Mouse (Mus musculus) right cerebral cortex, postnatal 10 days (tissue): Measurements from ENCODE around the gene Bend7.

Source experiments
- DNase-seq, 2 experiments: peaks; one replicate each; pipeline ENCODE4 v3.0.0; 2021; ENCODE audit warnings: low spot score in 2 of 2

Bend7 gene

DNA sequence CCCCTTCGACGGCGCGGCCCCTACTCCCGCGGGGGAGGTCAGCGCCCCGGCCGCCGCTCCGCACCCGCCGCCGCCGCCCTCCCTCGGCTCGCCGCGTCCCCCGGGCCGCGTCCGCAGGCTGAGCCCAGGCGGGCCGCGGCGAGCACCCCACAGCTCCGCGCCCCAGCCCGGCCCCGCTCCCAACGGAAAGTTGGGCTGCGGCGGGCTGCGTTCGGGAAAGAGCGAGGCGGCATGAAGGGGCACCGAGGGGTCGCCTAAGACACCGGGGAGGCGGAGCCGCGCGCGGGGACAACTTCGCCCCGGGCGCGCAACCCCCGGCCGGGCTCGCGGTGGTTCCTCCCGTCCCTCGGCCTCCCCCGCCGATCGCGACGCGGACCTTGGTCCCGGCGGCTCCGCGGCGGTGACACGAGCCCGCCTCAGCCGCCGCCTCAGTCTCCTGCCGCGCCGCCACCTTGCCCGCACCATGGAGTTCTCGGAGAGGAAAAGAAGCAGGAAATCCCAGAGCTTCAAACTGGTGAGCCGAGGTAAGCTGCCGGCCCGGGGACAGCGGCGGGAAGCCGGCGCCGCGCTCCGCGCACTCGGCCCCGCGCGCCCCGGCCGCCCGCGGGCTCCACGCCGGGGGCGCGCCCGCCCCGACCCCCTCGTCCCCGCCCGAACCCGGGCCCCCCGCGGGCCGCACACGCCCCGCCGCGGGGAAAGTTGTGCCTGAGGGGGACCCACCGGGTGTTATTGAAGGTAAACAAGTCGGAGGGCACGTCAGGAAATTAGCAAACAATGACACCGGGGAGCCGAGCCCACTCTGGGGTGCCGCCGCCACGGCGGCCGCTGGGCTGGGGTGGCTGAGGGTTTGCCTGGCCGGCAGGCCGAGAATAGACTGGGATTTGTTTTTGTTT, at the start of gene Bend7:
Gene Bend7, plus strand, starts transcription at position 63 of the 893 bp plus-strand sequence.
- DNase-seq, result peak in 1 of 2 experiments; percentile 28

DNA sequence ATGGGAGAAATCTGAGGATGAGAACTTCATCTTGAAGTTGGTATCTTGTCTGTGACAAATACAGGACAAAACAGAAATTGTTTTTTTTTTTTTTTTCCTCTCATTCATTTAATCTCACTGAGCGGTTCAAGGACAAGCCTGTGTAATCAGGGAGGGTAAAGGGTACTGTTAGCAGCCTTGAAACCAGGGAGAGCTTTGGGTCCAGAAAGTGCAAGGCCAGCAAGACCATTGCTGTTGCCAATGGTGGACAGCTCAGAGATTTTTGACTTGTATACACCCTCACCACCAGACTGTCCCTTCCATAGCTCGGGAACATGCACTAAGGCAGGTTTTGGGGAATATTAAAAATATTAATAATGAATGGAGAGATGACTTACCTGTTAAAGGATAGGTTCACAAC, 49.0 kb upstream of the Bend7 start:
- DNase-seq, result no peak

DNA sequence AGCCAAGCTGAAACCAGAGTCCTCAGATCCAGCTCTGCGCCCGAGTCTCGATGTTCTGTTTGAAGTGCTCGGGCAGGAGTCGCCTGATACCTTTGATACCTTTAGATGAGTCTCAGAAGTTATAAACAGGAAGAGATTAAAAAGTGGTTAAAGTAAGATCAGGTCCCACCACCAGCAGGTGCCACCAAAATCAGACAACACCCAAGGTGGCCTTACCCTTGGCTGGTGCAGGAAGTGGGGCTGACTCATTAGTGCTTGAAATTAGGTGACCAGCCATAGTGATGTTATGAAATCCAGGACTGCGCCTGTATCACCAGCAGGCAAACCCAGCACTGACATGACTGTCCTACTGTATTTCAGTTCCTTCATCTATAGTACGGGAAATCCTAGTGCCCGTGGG, 47.9 kb upstream of the Bend7 start:
- DNase-seq, result no peak

DNA sequence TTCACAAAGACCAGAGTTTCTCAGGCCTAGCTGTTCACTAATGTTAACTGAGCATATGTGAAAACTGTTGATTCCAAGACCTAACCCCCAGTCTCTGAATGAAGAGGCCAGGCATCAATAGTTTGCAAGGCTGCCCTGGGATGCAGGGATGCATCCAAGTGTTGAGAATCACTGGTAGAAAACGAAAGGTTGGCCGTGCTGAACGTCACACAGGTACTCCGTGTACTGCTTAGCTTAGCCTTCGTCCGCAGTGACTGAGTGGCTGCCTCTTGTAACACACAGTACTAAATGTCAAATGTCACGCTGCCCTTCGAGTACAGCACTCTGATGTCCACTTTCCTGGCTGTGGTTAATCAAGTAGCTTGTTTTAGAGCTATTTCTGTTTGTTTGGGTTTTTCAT, 46.0 kb upstream of the Bend7 start:
- DNase-seq, result no peak

DNA sequence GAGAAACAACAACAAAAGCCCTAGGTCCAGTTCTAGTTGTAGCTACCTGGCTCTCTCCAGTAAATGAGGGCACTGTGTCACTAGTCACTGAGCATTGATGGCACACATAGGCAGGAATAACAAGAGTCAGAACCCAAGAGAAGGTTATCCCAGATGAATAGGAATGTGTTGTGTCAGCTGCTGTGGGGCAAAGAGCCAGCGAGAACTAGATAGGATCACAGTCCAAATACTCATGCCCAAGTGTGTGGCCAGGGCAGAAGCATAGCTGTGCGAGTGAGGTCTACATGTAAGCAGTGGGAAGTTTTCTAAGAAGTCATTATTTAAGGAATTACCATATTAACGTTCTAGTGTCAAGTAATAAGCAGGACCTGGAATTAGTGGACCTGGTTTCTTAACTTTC, 37.7 kb upstream of the Bend7 start:
- DNase-seq, result no peak

DNA sequence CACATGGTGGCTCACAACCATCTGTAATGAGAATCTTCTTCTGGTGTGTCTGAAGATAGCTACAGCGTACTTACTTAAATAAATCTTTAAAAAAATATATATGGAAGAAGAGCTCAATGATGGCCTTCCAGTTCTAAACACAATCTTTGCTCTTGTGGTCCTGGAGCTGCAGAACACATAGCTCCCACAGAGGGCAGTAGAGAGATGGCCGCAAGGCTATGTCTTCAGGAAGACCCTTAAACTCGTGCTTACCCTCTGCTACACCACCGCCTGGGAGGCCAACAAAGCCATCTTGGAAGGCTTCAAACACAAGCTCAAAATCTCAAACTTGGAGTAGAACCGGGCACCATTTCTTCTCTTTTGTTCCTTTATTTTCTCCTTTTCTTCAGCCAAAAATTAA, 6.4 kb upstream of the Bend7 start:
- DNase-seq, result no peak

DNA sequence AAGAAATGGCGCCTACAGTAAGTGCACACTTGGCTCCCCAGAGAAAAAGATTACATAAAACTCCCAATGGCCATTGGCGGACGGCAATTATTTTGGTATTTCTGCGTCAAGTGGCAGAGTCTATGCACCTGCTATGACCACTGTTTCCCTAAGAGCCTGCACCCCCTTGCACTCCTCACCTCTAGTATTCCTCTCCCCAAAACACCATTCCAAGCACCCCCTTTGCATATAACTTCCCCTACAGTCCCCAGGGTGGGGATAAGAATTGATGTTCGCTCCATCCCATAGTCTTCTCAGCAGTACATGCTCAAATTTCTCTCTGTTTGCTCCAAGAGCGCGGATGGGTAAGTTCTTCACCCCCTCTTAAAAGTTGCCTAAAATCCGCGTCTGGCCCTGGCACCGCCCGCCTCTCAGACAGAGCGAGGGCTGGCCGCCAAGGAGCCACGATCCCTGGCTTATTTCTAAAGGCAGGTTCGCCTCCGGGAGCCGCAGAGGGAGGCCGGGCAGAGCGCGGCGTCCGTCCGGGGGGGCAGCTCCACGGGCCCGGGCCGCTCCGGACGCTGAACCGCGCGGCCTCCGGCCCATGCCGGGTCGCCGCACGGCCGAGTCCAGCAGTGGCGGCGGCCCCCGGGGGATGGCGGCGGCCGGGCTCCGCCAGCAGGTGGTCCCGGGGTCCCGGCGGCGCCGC, 406 bp upstream of the Bend7 start:
- DNase-seq, result peak in 1 of 2 experiments; percentile 39

DNA sequence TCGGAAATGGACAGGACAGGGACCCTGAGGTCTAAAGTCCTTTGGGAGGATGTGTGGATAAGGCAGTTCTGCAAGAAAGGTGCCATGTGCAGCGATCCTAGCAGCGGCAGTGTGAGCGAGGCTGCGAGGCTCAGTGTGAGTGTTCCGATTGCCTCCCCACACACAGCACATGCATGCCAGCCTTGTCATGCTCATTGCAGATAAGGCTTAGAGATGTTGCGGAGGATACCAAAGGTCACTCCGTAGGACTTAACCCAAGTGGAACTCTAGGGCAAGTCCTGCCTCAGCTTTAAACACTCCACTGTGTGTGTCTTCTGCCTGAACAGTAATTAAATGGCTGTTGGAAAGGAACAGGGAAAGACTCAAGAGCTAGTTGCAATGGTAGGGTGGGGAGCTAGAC, 5.5 kb downstream of the Bend7 start:
- DNase-seq, result no peak

DNA sequence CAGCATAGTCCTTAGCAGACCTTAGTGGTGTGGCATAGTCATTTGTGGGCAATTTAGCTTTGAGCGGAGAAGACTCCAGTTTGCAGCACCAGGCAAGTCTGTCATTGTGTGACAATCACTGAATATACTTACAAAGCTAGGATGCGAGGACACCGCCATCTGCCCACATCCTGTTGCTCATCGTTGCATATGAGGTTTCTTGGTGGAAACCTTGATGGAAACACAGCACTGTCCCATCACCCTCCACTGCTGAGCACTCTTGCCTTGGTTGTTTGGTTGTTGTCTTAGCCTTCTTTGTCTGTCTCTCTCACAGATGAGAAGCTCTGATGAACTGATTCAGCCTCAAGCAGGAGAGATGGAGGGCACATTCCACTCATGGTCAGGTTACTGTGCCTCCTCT, 12.5 kb downstream of the Bend7 start:
- no peak for DNase-seq

DNA sequence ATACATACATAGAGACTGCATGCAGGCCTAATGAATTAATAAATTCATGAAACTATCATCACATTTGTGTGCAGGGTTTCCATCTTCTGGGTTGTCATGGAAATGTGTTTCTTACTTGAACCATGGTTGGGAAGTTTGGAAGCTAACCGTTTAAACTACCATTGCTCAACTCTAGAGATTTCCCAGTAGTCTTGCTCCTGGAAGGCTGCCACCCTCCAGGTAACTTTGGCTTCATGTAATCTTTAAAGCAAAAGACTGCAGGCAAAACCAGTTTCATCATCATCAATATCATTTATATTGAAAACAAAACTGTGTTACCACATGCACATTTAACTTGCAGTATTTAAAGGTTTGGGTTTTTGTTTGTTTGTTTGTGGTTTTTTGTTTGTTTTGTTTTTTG, 16.3 kb downstream of the Bend7 start:
- no peak for DNase-seq

DNA sequence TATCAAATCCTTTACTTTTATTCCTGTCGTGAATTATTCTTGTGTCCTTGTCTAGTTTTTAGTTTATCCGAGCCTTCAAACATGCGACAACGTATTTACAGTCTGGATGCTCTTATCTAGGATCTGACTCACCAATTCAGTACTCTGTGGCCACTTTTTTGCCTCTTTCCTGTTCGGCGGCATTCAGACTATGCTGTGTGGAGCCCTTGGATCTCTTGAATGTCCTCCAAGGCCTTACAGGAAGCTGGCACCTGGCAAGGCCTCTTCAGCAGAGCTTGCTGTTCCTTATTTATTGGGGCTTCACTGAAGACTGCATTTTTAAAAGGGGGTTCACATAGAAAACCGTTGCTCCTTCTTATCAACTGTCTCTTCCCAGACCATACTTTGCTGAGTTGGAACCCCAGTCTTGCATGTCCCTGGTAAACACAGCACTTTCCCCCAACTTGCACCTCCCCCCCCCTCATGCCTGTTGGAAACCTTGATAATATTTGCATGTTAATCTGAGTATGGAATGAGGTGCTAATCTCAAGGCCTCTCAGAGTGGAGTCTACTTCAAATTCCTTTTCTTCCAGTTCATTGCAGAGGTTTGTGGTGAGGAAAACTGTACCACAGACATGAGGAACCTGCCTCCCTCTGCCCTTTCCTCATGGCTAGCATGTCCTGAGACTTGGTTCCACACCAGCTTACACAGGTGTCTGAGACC, 18.6 kb downstream of the Bend7 start:
- DNase-seq, result no peak

DNA sequence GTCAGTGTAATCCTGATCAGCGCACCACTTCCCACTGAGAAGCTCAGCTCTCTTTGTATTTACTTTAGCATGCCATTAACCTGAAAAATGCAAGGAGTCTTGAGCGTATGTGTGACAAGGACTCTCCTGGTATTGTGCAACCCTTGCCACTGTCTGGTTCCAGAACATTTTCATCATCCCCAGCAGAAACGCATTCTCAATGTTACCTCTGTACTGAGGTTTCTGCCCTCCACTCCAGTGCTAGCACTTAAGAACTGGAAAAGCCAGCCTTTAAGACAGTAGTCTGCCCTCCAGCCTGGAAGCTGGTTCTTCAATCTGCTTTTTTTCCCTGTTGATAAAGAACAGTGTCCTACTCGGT, 19.1 kb downstream of the Bend7 start:
- DNase-seq, result no peak

DNA sequence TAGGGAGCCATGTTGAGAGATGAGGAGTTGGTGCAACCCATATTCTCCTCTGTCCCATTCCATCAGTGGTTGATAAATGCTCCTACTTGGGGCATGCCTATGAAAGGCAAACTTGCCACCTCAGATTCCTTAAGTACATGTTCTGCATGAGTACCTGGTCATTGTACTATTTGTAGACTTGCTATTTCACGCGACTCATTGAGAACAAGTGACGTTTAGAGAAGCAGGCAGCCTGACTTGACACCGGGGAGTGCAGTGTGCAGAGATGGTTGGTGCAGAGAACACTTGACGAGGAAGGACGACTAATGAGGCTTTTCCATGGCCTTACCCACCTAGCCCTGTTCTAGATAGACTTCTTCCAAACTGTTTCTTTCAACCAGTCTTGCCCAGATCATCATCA, 34.3 kb downstream of the Bend7 start:
- no peak for DNase-seq

DNA sequence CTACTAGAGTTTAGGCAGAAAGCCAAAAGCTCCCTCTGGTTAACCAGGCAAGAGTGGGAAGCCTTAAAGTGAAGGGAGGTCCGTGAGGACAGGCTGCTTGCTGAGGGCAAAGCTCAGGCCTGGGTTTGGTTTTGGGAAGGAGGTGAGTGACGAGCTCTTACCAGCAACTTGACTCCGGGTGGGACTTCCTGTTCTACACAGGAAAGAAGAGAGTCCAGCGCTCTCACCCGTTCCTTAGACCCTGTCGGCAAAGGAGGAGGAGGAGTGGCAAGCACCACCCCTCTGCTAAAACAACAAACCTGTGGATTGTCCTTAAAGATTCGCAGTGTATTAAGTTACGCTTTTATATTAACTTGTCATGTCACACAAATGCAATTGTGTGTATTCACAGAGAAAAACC, 38.1 kb downstream of the Bend7 start:
- no peak for DNase-seq

DNA sequence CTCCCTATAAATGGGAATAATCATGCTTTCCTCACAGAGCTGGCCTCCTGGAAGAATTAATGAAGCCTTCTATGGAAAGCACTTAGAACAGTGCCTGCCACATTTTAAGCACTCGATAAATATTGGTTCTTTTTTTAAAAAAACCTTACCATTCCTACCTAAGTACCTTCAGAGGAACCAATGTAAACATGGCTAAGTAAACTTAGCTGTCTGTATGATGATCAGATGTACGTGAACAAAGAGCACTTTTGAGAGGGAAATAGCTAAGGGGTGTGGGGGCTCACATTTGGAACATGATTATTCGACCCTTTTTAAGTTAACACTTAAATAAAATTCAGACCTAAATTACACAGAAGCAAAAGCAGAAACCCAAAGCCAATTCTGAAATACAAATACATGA, 39.6 kb downstream of the Bend7 start:
- no peak for DNase-seq

DNA sequence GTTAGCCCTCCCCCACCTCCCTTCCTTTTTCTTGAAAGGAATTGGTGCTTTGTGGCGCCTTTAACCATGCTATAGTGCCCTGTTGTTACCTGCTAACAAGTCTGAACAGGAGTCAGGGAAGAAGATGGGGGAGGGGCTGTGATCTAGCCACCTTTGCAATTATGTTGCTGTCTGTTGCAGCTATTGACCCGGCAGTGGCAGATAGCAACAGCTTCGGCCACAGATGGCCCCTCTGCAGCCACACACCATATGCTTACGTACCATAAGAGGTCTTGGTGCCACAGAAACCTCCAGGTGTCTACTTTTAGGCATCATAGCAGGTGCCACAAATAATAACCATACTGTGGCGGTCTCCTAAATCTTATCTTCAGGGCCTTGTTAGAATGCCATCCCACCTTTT, 43.1 kb downstream of the Bend7 start:
- DNase-seq, result no peak

DNA sequence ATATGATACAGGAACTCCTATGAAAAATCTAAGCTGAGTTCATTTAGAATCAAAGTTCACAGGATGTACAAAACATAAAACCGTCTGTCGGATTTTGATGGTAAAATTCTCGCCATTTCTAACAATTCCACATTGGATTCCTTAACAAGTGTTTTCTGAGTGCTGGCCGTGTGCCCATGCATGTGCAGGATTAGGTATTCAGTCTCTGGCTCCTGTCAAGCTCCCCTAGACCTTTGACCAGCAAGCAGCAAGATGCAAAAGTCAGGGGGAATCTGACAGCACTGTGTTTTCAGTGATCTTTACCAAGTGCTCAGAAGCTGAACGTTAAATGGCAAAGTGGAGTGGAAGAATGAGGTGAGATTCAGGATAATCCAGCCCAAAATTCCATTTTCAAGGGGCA, 44.3 kb downstream of the Bend7 start:
- DNase-seq, result no peak

DNA sequence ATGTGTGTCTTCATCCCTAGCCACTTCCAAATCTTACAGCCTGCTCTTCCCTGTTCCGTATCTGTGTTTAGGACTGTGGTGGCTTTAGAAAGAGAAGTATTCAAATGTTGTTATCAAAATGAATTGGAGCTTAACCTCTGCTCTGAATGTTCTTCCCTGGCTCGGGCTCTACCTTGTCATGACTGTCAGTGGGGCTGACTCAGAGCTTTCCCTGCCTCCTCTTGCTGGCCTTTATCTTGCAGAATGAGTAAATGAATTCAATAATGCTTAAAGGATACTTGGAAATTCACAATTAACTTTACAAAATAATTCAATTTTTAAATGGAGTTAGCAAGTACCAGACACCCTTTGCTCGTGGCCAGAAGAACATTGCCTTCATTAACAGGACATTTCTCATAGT, 46.4 kb downstream of the Bend7 start:
- no peak for DNase-seq

DNA sequence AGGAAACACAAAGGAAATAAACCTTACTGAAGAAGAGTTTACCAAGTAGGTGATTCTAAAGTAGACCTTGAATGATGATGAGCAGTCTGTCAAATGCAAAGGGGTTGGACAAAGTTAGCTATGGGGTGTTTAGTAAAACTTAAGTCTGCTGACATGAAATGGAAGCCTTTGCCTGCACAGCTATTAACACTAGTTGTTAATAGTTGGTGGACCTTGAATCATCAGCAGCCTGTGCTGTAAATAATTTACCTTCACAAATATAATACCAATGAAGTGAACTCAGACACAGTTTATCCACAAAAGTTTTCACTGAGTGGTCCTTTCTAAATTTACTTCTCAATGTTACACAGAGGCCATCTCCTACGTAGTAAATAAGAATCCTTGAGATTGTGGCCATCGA, 52.7 kb downstream of the Bend7 start:
- DNase-seq, result no peak

DNA sequence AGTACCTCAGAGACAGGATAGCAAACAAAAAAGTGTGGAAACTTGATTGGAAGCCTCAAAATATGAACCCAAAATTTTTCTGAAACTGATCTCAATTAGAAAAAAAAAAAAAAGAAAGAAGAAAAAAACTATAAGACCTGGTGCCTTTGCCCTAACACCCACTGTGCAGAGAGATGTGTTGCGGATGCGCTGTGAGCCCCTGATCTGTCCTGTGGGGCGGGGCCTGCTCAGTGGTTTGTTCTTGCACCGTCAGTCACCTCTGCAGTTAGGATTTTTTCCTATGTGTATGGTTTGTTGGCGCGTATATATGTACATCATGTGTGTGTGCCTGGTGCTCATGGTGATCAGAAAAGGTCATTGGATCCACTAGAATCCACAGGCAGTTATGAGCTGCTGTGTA, 56.3 kb downstream of the Bend7 start:
- no peak for DNase-seq

DNA sequence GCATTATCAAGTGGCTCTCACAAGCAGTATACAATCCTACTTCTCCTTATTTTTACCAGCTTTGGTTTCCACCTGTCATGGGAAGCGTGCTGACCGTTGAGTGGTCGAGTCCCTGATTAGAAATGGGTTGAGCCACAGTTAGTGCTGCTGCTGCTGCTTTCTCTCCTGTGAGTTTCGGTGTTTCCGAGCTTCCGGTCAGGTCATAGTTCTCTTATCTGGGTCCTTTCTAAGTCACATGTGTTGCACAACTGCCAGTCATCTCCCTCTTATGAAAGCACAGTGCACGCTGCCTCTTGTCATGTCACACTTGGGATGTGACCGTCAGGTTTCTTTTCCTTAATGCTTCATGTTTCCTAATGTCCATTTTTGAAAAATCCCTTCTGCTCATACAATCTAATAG, 59.7 kb downstream of the Bend7 start:
- DNase-seq, result no peak

DNA sequence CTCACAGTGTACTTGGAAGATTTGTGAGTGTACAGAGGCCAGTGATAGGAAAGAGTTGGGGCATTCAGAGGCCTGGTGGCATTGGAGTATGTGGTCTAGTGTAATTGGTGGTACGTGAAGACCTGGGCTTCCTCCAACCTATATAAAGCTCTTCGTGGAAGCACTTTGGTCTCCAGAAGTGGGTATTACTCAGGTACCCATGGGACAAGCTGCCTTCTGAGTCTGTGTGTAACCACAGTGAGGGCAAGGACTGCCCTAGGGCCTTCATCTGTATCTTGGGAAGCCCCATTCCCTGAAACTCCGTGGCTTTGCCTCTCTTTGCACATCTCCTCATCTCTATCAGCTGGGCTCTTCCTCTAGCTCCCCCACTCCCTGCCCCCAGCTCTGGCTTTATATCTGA, 64.0 kb downstream of the Bend7 start:
- DNase-seq, result no peak

DNA sequence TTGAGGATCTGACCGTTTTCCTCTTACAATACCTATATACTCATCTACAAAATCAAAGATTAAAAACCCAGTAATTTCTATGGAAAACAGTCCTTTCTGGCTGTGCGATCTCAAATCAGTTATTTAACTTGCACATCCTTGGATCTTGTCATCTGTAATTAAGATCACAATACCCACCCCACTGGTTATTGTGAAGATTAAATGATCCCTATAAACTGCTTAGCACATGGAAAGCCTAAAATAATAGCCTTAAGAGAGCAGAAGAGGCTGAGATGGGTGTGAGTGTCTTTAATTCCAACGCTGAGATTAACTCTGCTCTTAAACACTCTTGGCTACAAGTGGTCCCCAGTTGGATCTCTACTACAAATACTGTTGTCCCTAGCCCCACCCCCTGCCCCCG, 64.8 kb downstream of the Bend7 start:
- DNase-seq, result no peak
